Mouse (Mus musculus): ENCODE data around the gene Ttll5. TPM values are rescaled to one million over a fixed set of nuclear protein-coding genes. Genes with fewer than 3 reads are reported as not detected.

The Ttll5 gene
- polyA plus RNA-seq, 1 experiment from 2014 or later: 12.4 TPM

DNA sequence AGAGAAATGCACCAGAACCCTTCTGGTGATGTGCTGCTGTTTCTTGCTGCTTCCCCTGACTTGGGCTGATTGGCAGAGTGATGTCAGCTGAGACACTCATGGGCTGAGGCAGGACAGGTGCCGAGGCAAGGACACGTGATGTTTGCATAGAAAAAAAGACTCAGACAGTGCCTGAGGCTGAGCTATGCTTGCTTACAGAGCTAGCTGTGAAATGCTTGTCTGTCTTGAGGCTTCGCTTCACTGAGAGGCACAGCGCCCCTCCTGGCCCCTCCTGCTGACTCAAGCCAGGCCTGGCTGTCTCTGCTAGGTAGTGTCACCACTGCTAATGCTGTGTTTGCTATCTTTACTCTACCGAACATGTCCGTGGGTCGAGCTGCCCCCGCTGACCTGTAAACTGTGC, 26.2 kb downstream of the Ttll5 start:
- H3K4me2 ChIP-seq: no peak overlapping the region
- ATAC-seq (ENCODE audit: insufficient read depth, low FRiP score, low read depth): no peak
- WGBS: 76% methylated on average over 8 of the region's 8 CpGs
- no peaks in the 10 kb centered on the region for H3K9me3 ChIP-seq
- H3K27ac ChIP-seq: no peak overlapping the region
- H3K9ac ChIP-seq: no peak overlapping the region
- no peaks in the 10 kb centered on the region for H3K4me1 ChIP-seq
- H3K4me3 ChIP-seq (replicated peaks): no peak overlapping the region
- H3K27me3 ChIP-seq (replicated peaks): no peaks in the 10 kb centered on the region
- no peaks in the 10 kb centered on the region for H3K36me3 ChIP-seq

DNA sequence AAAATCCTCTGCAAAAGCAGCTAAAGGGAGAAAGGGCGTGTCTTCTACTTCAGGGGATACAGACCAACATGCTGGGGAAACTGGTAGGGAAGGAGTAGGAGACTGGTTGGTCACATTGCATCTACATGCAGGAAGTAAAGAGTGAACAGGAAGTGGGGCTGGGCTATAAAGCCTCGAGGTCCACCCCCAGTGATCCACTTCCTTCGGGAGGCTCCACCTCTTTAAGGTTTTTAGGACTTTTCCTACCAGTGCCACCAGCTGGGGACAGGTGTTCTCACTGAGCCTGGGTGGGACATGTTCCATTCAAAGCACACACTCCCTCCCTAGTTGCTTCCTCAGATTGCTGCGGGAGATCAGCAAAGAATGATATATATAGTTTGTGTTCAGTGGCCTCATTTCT, 29.4 kb downstream of the Ttll5 start:
- WGBS: 77% methylated on average over 4 of the region's 4 CpGs
- ATAC-seq (ENCODE audit: insufficient read depth, low FRiP score, low read depth): no peak
- H3K9ac ChIP-seq: no peak overlapping the region
- no peak overlapping the region for H3K4me3 ChIP-seq (replicated peaks)
- no peaks in the 10 kb centered on the region for H3K27me3 ChIP-seq (replicated peaks)
- H3K9me3 ChIP-seq: no peaks in the 10 kb centered on the region
- no peaks in the 10 kb centered on the region for H3K36me3 ChIP-seq
- no peak overlapping the region for H3K27ac ChIP-seq
- no peaks in the 10 kb centered on the region for H3K4me1 ChIP-seq
- H3K4me2 ChIP-seq: no peak overlapping the region

DNA sequence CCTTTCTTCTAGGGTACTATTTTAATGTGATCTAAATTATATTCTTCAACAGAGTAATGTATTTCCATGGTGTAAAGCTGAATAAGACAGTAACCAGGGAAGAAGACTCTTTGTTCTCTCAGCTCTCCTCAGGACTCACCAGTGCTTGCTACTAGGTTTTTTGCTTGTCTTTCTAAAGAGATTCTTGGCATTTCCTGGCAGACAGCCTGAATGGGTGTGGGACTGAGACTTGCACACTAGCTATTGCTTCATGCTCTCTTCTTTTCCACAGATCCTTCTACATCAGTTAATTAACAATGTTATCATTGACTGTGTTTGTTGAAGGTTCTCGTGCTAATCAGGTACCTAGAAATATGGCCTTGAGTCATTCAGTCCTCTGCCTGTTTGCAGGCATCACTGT, 29.8 kb downstream of the Ttll5 start:
- no peak overlapping the region for H3K9ac ChIP-seq
- ATAC-seq (ENCODE audit: insufficient read depth, low FRiP score, low read depth): no peak
- no peaks in the 10 kb centered on the region for H3K9me3 ChIP-seq
- no peaks in the 10 kb centered on the region for H3K4me1 ChIP-seq
- 68% methylated on average over 1 of the region's 1 CpGs for WGBS
- no peak overlapping the region for H3K4me3 ChIP-seq (replicated peaks)
- no peak overlapping the region for H3K27ac ChIP-seq
- no peak overlapping the region for H3K4me2 ChIP-seq
- no peaks in the 10 kb centered on the region for H3K27me3 ChIP-seq (replicated peaks)
- H3K36me3 ChIP-seq: no peaks in the 10 kb centered on the region

DNA sequence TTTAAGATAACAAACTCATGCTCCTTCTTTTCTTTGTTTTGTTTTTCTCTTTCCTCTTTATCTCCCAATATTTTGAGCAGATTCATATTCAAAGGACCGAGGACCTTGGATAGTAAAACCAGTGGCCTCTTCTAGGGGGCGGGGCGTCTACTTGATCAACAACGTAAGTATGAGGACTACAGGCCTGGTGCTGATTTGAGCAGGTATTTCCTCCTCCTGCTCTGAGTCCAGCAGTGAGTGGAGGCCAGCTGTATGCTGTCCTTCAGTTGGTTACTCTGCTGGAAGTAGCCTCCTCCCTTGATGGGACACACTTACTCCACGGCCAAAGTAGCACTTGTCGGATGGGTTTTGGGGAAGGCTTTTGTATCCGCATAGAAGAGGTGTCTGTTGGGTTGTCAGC, 32.8 kb downstream of the Ttll5 start:
- Histone ChIP-seq H3K4me3 (replicated peaks) (no peak overlapping the region), H3K36me3 (no peaks in the 10 kb centered on the region), H3K4me2 (no peak overlapping the region), H3K27me3 (replicated peaks) (no peaks in the 10 kb centered on the region), H3K27ac (no peak overlapping the region), H3K9me3 (no peaks in the 10 kb centered on the region), H3K9ac (no peak overlapping the region), H3K4me1 (no peaks in the 10 kb centered on the region)
- WGBS: 84% methylated on average over 7 of the region's 7 CpGs
- ATAC-seq (ENCODE audit: insufficient read depth, low FRiP score, low read depth): no peak

DNA sequence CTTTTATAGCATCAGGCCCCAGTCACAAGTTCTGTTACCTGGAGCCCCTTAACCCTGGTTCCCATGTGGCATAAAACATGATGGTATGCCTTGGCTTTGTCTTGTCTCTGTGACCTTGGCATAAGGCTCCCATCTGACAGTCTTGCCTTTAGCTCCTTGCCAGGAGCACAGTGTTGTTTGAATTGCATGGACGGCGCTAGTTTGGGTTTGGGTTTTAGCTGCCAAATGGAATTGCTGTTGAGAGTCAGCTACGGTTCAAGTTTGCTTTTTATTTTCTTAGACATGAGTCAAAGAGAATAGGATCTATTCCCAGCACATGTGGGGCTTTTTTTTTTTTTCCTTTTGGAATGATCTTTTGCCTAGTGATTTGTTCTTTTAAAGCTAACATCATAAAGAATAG, 34.7 kb downstream of the Ttll5 start:
- Histone ChIP-seq H3K36me3 (no peaks in the 10 kb centered on the region), H3K4me1 (0 out of 2 replicates have a peak, but pooled peaks cover 3% of the 10 kb centered on the region), H3K9ac (no peak overlapping the region), H3K4me3 (replicated peaks) (no peak overlapping the region), H3K4me2 (no peak overlapping the region), H3K27me3 (replicated peaks) (no peaks in the 10 kb centered on the region), H3K9me3 (no peaks in the 10 kb centered on the region), H3K27ac (peak overlapping the region; percentile 79; the same call in 1 of the 2 replicates)
- no peak for ATAC-seq (ENCODE audit: insufficient read depth, low FRiP score, low read depth)
- WGBS: 51% methylated on average over 3 of the region's 3 CpGs

DNA sequence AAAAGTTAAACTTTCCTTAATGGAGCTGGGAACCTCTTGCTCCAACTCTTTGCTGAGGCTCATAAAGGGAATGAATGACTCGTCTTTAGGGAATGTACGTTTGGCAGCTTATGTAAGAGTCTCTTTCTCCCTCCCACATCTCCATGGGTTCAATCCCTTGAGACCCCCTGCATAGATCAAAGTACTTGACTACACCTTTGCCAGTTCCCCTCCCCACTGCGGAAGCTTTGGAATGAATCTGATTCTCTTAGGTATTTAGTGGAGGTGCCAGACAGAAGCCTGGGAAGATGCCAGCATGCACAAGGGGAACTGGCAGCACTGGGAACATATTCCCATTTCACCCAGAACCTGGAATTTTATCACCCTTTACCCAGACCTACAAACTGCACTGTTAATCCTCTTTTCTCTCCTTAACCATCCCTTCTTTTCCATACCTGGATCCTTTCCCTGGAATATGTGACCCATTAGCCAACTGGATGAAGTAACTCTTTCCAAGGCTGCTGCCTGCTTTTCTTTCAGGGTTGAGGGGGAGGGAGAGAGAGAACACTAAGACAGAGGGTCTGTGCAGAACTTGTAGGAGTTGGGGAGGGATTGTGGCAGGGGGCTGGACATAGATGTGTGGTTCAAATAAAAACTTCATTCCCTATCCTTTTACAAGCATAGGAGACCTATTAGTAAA, 35.2 kb downstream of the Ttll5 start:
- no peaks in the 10 kb centered on the region for H3K27me3 ChIP-seq (replicated peaks)
- H3K4me1 ChIP-seq: 0 out of 2 replicates have a peak, but pooled peaks cover 3% of the 10 kb centered on the region
- H3K9ac ChIP-seq: no peak overlapping the region
- H3K27ac ChIP-seq: peak overlapping the region; percentile 35; the same call in 1 of the 2 replicates
- no peak overlapping the region for H3K4me3 ChIP-seq (replicated peaks)
- 35% methylated on average over 3 of the region's 3 CpGs for WGBS
- ATAC-seq (ENCODE audit: insufficient read depth, low FRiP score, low read depth): no peak
- H3K36me3 ChIP-seq: no peaks in the 10 kb centered on the region
- H3K9me3 ChIP-seq: no peaks in the 10 kb centered on the region
- no peak overlapping the region for H3K4me2 ChIP-seq

DNA sequence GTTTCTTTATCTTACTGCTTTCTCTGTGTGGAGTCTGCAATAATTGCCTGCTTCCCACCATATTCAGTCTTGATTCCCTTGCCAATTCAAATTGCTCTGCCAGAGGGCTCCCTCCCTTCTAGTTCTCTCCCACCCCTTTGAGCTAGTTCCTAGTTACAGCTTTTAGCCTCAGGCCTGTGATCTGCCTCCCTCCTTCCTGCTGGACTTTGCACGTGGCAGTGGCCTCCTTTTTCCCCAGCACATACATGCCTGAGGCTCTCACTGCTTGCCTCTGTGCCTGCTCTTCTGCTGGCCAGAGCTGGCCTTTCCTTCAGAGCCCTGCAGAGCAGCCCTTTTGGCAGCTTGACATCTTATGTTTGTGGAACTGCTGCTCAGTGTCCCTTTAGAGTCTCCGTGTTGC, 38.1 kb downstream of the Ttll5 start:
- WGBS: 29% methylated on average over 2 of the region's 2 CpGs
- Histone ChIP-seq H3K36me3 (no peaks in the 10 kb centered on the region), H3K4me2 (no peak overlapping the region), H3K9me3 (no peaks in the 10 kb centered on the region), H3K4me1 (0 out of 2 replicates have a peak, but pooled peaks cover 3% of the 10 kb centered on the region), H3K9ac (no peak overlapping the region), H3K27ac (peak overlapping the region; percentile 57), H3K4me3 (replicated peaks) (no peak overlapping the region), H3K27me3 (replicated peaks) (no peaks in the 10 kb centered on the region)
- no peak for ATAC-seq (ENCODE audit: insufficient read depth, low FRiP score, low read depth)

DNA sequence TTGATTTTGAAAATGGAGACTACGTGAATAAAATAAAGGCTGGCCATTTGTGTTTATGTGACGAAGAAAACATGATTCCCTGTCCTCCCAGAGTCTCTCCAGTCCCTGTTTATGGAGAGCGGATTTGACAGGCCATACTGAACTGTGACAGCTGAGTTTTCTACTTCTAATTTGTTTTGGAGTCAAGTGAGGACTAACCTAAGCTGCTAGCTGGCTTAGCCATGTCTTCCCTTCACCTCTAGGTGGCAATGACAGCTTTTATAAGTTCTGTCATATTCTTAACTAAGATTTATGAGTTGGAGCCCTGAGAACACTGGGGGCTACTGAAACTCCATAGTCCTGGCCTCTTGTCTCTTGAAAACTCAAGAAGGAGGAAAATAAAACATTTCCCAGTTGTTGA, 41.1 kb downstream of the Ttll5 start:
- Histone ChIP-seq H3K9me3 (no peaks in the 10 kb centered on the region), H3K4me1 (peaks cover 8% of the 10 kb centered on the region; the same call in 1 of the 2 replicates), H3K36me3 (no peaks in the 10 kb centered on the region), H3K4me2 (no peak overlapping the region), H3K9ac (no peak overlapping the region), H3K4me3 (replicated peaks) (no peak overlapping the region), H3K27me3 (replicated peaks) (no peaks in the 10 kb centered on the region), H3K27ac (no peak overlapping the region)
- WGBS: 72% methylated on average over 3 of the region's 3 CpGs
- no peak for ATAC-seq (ENCODE audit: insufficient read depth, low FRiP score, low read depth)

DNA sequence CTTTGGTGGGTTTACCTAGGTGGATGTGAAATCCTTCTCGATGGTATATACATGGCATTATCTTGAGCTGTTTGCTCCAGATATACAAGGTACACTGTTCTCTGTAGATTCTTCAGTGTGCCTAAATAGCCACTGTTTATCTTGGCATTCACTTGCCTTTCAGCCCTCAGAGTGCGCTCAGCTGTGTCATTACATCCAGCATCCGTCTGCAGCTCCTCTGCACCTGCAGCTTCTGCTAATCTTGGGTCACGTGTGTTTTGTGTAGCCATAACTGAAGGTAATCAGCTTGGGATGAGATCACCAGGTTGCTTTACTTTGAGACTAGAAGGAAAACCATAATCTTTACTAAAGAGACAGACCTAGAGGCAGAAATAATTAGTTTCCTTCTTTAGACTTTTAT, 42.2 kb downstream of the Ttll5 start:
- 62% methylated on average over 4 of the region's 4 CpGs for WGBS
- Histone ChIP-seq H3K4me1 (peaks cover 8% of the 10 kb centered on the region; the same call in 1 of the 2 replicates), H3K9me3 (no peaks in the 10 kb centered on the region), H3K9ac (no peak overlapping the region), H3K27me3 (replicated peaks) (no peaks in the 10 kb centered on the region), H3K36me3 (no peaks in the 10 kb centered on the region), H3K4me2 (no peak overlapping the region), H3K27ac (no peak overlapping the region), H3K4me3 (replicated peaks) (no peak overlapping the region)
- peak; percentile 71 for ATAC-seq (ENCODE audit: insufficient read depth, low FRiP score, low read depth)

DNA sequence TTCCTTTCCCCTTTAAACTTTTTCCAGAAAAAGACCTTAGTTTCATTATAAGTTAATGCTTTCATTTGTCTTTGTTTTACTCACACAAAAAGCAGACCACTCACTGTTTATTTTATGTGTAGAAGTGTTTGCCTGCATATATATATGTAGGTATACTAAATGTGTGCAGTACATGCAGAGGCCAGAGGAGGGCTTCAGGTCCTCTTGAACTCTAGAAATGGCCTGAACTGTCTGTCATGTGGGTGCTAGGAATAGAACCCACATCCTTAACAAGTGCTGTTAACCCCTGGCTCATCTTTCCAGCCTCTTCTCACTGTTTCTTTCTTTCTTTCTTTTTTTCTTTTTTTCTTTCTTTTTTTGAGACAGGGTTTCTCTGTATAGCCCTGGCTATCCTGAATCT, 42.7 kb downstream of the Ttll5 start:
- Histone ChIP-seq H3K27ac (no peak overlapping the region), H3K4me3 (replicated peaks) (no peak overlapping the region), H3K4me2 (no peak overlapping the region), H3K36me3 (no peaks in the 10 kb centered on the region), H3K9ac (no peak overlapping the region), H3K27me3 (replicated peaks) (no peaks in the 10 kb centered on the region), H3K4me1 (peaks cover 8% of the 10 kb centered on the region; the same call in 1 of the 2 replicates), H3K9me3 (no peaks in the 10 kb centered on the region)
- no peak for ATAC-seq (ENCODE audit: insufficient read depth, low FRiP score, low read depth)

DNA sequence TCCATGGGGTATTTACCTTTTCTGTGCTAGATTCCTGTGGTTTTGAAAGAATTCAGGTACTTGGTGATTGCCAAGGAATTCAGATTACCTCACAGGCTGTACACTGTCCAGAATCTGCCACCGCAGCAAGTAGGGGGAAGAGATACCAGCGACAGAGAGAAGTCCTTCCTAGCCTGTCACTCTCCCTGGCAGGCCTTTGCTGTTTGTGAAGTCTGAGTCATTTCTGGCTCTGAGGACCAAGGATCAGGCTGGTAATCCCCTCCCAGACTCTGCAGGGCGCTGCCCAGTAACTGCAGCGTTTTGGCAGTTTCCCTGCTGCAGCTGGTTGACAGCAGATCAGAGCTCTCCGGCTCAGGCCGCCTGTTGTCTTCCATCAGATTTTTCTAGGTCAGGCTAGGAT, 45.0 kb downstream of the Ttll5 start:
- Histone ChIP-seq H3K9me3 (no peaks in the 10 kb centered on the region), H3K4me3 (replicated peaks) (no peak overlapping the region), H3K27ac (peak overlapping the region; percentile 8; the same call in 1 of the 2 replicates), H3K27me3 (replicated peaks) (no peaks in the 10 kb centered on the region), H3K36me3 (no peaks in the 10 kb centered on the region), H3K4me1 (peaks cover 6% of the 10 kb centered on the region; the same call in 1 of the 2 replicates), H3K4me2 (no peak overlapping the region), H3K9ac (no peak overlapping the region)
- ATAC-seq (ENCODE audit: insufficient read depth, low FRiP score, low read depth): peak; percentile 31; the same call in 1 of the 2 replicates
- WGBS: 39% methylated on average over 6 of the region's 6 CpGs

DNA sequence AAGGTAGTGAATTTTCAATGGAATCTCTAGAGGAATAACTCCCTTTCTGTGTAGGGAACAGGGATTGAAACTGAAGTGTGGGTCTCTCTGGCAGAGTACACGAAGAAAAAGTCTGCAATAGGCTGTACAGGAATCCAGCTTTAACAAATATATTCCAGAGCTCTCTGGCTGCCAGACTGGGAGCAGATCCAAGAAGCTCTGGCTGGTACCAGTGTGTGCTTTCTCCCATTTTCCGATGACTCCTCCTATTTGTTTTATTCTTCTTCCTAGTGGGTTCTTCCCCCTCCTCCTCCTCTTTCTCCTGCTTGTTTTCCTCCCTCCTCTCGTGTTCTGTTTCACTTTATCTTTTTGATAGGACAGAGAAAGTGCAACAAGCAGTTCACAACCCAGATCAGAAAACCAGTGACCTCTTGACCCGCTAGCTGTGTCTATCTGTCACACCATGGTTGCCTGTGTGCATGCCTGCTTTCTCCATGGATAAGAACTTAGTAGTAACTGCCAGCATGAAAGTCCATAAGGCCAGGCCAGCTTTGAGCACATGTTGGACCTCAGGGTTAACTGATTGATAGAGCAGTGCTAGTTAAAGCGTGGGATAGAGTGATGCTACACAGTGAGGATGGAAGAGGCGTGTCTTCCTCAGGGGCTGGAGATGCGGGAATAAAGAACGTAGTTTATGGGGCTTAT, 55.3 kb downstream of the Ttll5 start:
- Histone ChIP-seq H3K4me1 (no peaks in the 10 kb centered on the region), H3K36me3 (no peaks in the 10 kb centered on the region), H3K27me3 (replicated peaks) (no peaks in the 10 kb centered on the region), H3K4me3 (replicated peaks) (no peak overlapping the region), H3K9me3 (no peaks in the 10 kb centered on the region), H3K27ac (peak overlapping the region; percentile 62), H3K9ac (no peak overlapping the region), H3K4me2 (no peak overlapping the region)
- ATAC-seq (ENCODE audit: insufficient read depth, low FRiP score, low read depth): peak; percentile 60; the same call in 1 of the 2 replicates
- 66% methylated on average over 8 of the region's 8 CpGs for WGBS
